Mouse (Mus musculus) neural tube, embryonic 13.5 days (tissue): ENCODE results near the gene Ociad2. TPM values are rescaled to one million over a fixed set of nuclear protein-coding genes. Genes with fewer than 3 reads are reported as not detected.
"Not testable (repeated sequence)": the region's sequence is repeated elsewhere in the genome, so short reads cannot be mapped to it uniquely, and the experiment has no call there.

ENCODE experiments used
- ATAC-seq: fragments of 200-750 bp; cut with Nextera tagmentation; 2 replicates; pipeline ENCODE4 v1.8.0; 2017; ENCODE audit warnings: low read depth, mild to moderate bottlenecking, moderate TSS enrichment, moderate library complexity
- H3K27ac ChIP-seq: fragments of 300-500 bp; sonication (generic); replicated peaks from 2 replicates; pipeline ENCODE4 v1.5.1; 2015; ENCODE audit warnings: moderate library complexity, mild to moderate bottlenecking, inconsistent platforms
- H3K27me3 ChIP-seq: fragments of 300-500 bp; sonication (generic); 2 replicates; pipeline ENCODE4 v1.6.1; 2015; ENCODE audit warnings: mild to moderate bottlenecking, inconsistent platforms
- H3K36me3 ChIP-seq: fragments of 300-500 bp; sonication (generic); 2 replicates; pipeline ENCODE4 v1.6.1; 2015; ENCODE audit warnings: mild to moderate bottlenecking, inconsistent platforms
- H3K4me1 ChIP-seq: fragments of 300-500 bp; sonication (generic); replicated peaks from 2 replicates; pipeline ENCODE4 v1.6.1; 2015; ENCODE audit warnings: inconsistent platforms
- H3K4me2 ChIP-seq: fragments of 300-500 bp; sonication (generic); 2 replicates; pipeline ENCODE4 v1.6.1; 2015; ENCODE audit warnings: inconsistent platforms, mild to moderate bottlenecking, moderate library complexity
- H3K4me3 ChIP-seq: fragments of 300-500 bp; sonication (generic); 2 replicates; pipeline ENCODE4 v1.5.1; 2015; ENCODE audit warnings: mild to moderate bottlenecking, inconsistent platforms
- H3K9ac ChIP-seq: fragments of 300-500 bp; sonication (generic); 2 replicates; pipeline ENCODE4 v1.6.1; 2015; ENCODE audit warnings: moderate library complexity, mild to moderate bottlenecking, inconsistent platforms
- H3K9me3 ChIP-seq: fragments of 300-500 bp; sonication (generic); 2 replicates; pipeline ENCODE4 v1.6.1; 2016; ENCODE audit warnings: inconsistent platforms
- WGBS: fragments of 180-500 bp; shearing (Covaris S2); methylation state at CpG from one replicate; pipeline ENCODE4 v1.1.7; 2015; 5-methylcytosine and 5-hydroxymethylcytosine counted together
- polyA plus RNA-seq: library from polyadenylated mRNA; unstranded; fragments of >200 nt; fragmentation: Nextera tagmentation; extraction: Ambion mirVana; gene quantifications from 2 replicates; pipeline ENCODE4 v1.2.1, GENCODE M21; 2015

Ociad2 gene
- polyA plus RNA-seq, 1 experiment from 2014 or later = 21.9 TPM

GRCm38 (mm10) chr5:73322684-73323083, 18.1 kb downstream of the Ociad2 start:
- H3K36me3 ChIP-seq, H3K27ac ChIP-seq, H3K9ac ChIP-seq, H3K27me3 ChIP-seq, H3K4me3 ChIP-seq, H3K4me2 ChIP-seq, ATAC-seq, H3K9me3 ChIP-seq, H3K4me1 ChIP-seq: not testable (repeated sequence)
- WGBS = 93% methylated on average over 1 of the region's 1 CpGs

DNA sequence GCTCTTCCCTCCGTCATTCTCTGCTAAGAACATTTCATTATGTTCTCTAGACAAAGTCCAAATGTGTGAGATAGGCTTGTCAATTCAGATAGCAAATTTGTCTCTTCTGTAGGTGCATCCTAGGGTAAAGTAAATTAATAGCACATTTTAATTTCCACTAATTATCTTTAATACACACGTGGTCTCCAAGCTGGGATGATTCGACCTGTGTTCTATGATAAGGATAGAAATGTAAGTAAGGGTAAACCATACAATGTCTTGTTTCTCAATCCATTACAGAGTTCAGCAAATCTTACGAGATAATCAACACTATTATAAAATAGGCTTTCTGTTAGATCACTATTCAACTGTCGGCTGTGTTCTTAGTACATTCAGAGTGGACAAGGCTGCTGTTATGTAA, 21.5 kb downstream of the Ociad2 start:
- Histone ChIP-seq H3K36me3 (peaks cover 38% of the 10 kb centered on the region), H3K4me1 (no peaks in the 10 kb centered on the region), H3K4me3 (no peak overlapping the region), H3K9me3 (no peaks in the 10 kb centered on the region), H3K27me3 (no peaks in the 10 kb centered on the region), H3K4me2 (no peak overlapping the region), H3K27ac (no peak overlapping the region), H3K9ac (no peak overlapping the region)
- ATAC-seq = no peak
- 94% methylated on average over 5 of the region's 5 CpGs for WGBS

DNA sequence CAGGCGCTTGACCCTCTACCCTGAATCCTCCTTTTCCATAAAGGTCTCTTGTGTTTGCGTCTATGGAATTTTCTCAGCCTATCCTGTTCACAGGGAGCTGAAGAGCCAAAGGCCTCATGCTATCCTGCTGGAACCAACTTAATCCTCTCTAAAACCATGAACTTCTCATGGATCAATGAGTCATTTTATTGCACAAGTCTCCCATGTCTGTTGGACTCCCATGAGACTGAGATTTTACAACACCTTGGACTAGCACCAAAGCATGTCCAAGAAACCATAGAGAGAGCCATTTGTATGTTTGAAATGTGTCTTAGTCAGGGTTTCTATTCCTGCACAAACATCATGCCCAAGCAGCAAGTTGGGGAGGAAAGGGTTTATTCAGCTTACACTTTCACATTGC, 26.2 kb downstream of the Ociad2 start:
- no peak overlapping the region for H3K4me3 ChIP-seq
- H3K27me3 ChIP-seq = no peaks in the 10 kb centered on the region
- H3K9ac ChIP-seq = no peak overlapping the region
- H3K4me1 ChIP-seq = no peaks in the 10 kb centered on the region
- H3K4me2 ChIP-seq = no peak overlapping the region
- peaks cover 75% of the 10 kb centered on the region for H3K36me3 ChIP-seq
- 98% methylated on average over 2 of the region's 2 CpGs for WGBS
- H3K9me3 ChIP-seq = no peaks in the 10 kb centered on the region
- H3K27ac ChIP-seq = no peak overlapping the region
- no peak for ATAC-seq

GRCm38 (mm10) chr5:73313591-73313990, 27.2 kb downstream of the Ociad2 start:
- no peaks in the 10 kb centered on the region for H3K27me3 ChIP-seq
- no peak overlapping the region for H3K4me3 ChIP-seq
- no peak overlapping the region for H3K9ac ChIP-seq
- no peak overlapping the region for H3K4me2 ChIP-seq
- 94% methylated on average over 10 of the region's 10 CpGs for WGBS
- peaks cover 84% of the 10 kb centered on the region for H3K36me3 ChIP-seq
- no peak for ATAC-seq
- no peak overlapping the region for H3K27ac ChIP-seq
- H3K4me1 ChIP-seq = no peaks in the 10 kb centered on the region
- no peaks in the 10 kb centered on the region for H3K9me3 ChIP-seq

DNA sequence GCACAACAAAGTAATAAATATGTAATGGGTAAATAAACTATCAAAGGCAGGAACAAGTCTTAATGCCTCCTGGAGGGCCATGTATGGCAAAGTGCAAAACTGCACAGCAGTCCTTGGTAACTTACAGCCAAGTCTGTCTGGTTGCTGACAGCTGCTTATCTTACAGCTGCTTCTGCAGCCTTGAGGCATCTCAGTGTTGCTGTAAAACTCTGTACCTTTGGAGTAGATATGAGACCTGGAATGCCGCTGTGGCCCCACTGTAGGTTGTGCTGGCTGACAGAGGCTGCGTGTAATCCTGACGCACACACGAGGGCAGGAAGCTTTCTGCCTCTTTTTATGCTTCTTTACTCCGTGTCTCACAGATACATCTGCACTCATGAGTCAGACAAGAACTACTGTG, 29.4 kb downstream of the Ociad2 start:
- no peak for ATAC-seq
- Histone ChIP-seq H3K4me1 (no peaks in the 10 kb centered on the region), H3K9me3 (no peaks in the 10 kb centered on the region), H3K4me2 (no peak overlapping the region), H3K27me3 (no peaks in the 10 kb centered on the region), H3K27ac (no peak overlapping the region), H3K9ac (no peak overlapping the region), H3K4me3 (no peak overlapping the region), H3K36me3 (peaks cover 93% of the 10 kb centered on the region)
- 92% methylated on average over 5 of the region's 5 CpGs for WGBS

- Histone ChIP-seq H3K9me3 (no peaks in the 10 kb centered on the region), H3K27me3 (no peaks in the 10 kb centered on the region), H3K9ac (no peak overlapping the region), H3K4me2 (no peak overlapping the region), H3K36me3 (peaks cover 91% of the 10 kb centered on the region), H3K27ac (no peak overlapping the region), H3K4me3 (no peak overlapping the region), H3K4me1 (no peaks in the 10 kb centered on the region)
- no peak for ATAC-seq
- 95% methylated on average over 1 of the region's 1 CpGs for WGBS
Measured at GRCm38 (mm10) chr5:73310401-73310800, 30.4 kb downstream of the Ociad2 start.

- Histone ChIP-seq H3K9me3 (no peaks in the 10 kb centered on the region), H3K4me1 (no peaks in the 10 kb centered on the region), H3K27me3 (no peaks in the 10 kb centered on the region), H3K4me2 (no peak overlapping the region), H3K9ac (no peak overlapping the region), H3K4me3 (no peak overlapping the region), H3K36me3 (peaks cover 91% of the 10 kb centered on the region), H3K27ac (no peak overlapping the region)
- ATAC-seq = no peak
- 87% methylated on average over 4 of the region's 4 CpGs for WGBS
Measured at GRCm38 (mm10) chr5:73309496-73309895, 31.3 kb downstream of the Ociad2 start.

DNA sequence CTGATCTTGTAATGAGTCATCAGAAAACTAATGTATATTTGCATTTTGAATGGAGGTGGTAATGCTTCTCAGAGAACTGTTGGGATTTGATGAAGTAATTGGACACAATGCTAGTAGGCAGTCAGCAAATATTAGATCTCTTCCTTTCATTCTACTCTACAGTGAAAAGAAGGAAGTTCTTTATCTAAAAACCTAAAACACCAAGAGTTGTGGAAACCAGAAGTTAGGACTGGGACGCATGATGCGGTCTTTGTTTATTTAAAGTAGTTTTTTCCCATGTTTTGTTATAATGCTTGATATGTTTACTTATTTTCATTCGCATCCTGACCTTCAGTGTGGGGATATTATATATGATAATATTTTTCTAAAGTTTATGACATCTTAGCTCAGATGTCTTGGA, 33.5 kb downstream of the Ociad2 start:
- ATAC-seq = no peak
- Histone ChIP-seq H3K4me2 (no peak overlapping the region), H3K4me1 (no peaks in the 10 kb centered on the region), H3K27ac (no peak overlapping the region), H3K27me3 (no peaks in the 10 kb centered on the region), H3K9ac (no peak overlapping the region), H3K36me3 (peaks cover 84% of the 10 kb centered on the region), H3K9me3 (no peaks in the 10 kb centered on the region), H3K4me3 (no peak overlapping the region)
- WGBS = 95% methylated on average over 3 of the region's 3 CpGs

GRCm38 (mm10) chr5:73306486-73306885, 34.3 kb downstream of the Ociad2 start:
- no peak overlapping the region for H3K4me2 ChIP-seq
- WGBS = 96% methylated on average over 6 of the region's 6 CpGs
- H3K27ac ChIP-seq = no peak overlapping the region
- no peaks in the 10 kb centered on the region for H3K9me3 ChIP-seq
- no peaks in the 10 kb centered on the region for H3K4me1 ChIP-seq
- no peaks in the 10 kb centered on the region for H3K27me3 ChIP-seq
- H3K4me3 ChIP-seq = no peak overlapping the region
- no peak overlapping the region for H3K9ac ChIP-seq
- ATAC-seq = no peak
- peaks cover 84% of the 10 kb centered on the region for H3K36me3 ChIP-seq

- H3K36me3 ChIP-seq = peaks cover 78% of the 10 kb centered on the region
- H3K27me3 ChIP-seq = no peaks in the 10 kb centered on the region
- H3K9ac ChIP-seq = no peak overlapping the region
- ATAC-seq = no peak
- H3K4me1 ChIP-seq = no peaks in the 10 kb centered on the region
- 88% methylated on average over 12 of the region's 12 CpGs for WGBS
- H3K4me3 ChIP-seq = no peak overlapping the region
- no peak overlapping the region for H3K27ac ChIP-seq
- no peaks in the 10 kb centered on the region for H3K9me3 ChIP-seq
- no peak overlapping the region for H3K4me2 ChIP-seq
Measured at GRCm38 (mm10) chr5:73304507-73304906, 36.3 kb downstream of the Ociad2 start.

DNA sequence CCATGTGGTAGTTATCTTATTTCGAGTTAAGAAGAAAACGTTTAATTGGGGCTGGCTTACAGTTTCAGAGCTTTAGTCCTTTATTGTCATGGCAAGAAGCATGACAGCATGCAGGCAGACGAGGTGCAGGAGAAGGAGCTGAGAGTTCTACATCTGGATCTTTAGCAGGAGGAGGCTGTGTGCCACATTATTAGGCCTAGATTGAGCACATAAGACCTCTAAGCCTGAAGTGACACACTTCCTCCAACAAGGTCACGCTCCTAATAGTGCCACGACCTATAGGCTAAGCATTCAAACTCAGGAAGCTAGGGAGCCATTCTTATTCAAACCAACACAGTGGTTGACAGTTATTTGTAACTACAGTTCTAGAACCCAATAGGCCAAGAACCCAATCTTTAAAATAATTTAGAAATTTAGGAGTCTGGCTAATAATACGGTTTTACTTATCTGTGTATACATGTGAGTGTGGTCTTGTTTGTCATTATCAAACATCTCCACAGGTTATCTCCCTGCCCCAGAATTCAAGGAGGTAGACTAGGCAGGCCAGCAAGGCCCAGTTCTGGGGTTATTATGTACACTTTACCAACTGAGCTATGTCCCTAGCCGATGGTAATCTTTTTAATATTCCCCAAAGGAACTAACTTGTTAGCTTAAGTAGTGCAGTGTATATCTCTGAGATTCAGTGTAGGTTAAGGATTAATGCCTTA, 39.1 kb downstream of the Ociad2 start:
- Histone ChIP-seq H3K36me3 (peaks cover 68% of the 10 kb centered on the region), H3K9me3 (no peaks in the 10 kb centered on the region), H3K4me2 (no peak overlapping the region), H3K4me3 (no peak overlapping the region), H3K4me1 (no peaks in the 10 kb centered on the region; the same call in 1 of the 2 replicates), H3K9ac (no peak overlapping the region), H3K27me3 (no peaks in the 10 kb centered on the region), H3K27ac (no peak overlapping the region)
- ATAC-seq = no peak
- WGBS = 91% methylated on average over 7 of the region's 7 CpGs

DNA sequence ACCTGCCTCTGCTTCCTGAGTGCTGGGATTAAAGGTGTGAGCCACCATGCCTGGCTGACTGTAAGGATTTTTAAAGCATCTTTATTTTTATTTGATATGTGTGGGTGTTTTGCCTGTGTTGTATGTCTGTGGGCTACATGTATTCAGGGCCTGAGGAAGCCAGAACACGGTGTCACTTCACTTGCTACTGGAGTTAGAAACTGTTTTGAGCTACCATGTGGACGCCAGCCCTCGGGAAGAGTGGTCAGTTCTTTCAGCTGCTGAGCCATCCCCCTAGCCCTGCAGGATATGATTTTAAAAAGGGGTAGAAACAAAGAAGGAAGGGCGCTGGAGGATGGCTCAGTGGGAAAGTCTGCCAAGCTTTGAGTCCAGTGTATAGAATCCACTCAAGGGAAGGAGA, 44.9 kb downstream of the Ociad2 start:
- H3K27me3 ChIP-seq = no peaks in the 10 kb centered on the region
- no peak overlapping the region for H3K4me3 ChIP-seq
- no peak overlapping the region for H3K4me2 ChIP-seq
- H3K4me1 ChIP-seq = peaks cover 24% of the 10 kb centered on the region
- 87% methylated on average over 4 of the region's 4 CpGs for WGBS
- no peak for ATAC-seq
- no peak overlapping the region for H3K9ac ChIP-seq
- H3K27ac ChIP-seq = no peak overlapping the region
- peaks cover 38% of the 10 kb centered on the region for H3K36me3 ChIP-seq
- no peaks in the 10 kb centered on the region for H3K9me3 ChIP-seq

GRCm38 (mm10) chr5:73295016-73295415, 45.8 kb downstream of the Ociad2 start:
- ATAC-seq = no peak
- Histone ChIP-seq H3K27me3 (no peaks in the 10 kb centered on the region), H3K9me3 (no peaks in the 10 kb centered on the region), H3K4me3 (no peak overlapping the region), H3K27ac (no peak overlapping the region), H3K36me3 (peaks cover 32% of the 10 kb centered on the region), H3K4me1 (peaks cover 24% of the 10 kb centered on the region), H3K4me2 (no peak overlapping the region), H3K9ac (no peak overlapping the region)
- WGBS = 95% methylated on average over 7 of the region's 7 CpGs
